Mouse (Mus musculus) adrenal gland, adult (tissue): ENCODE data around the gene Spen.

Source experiments
- DNase-seq, 2 experiments: peaks; one replicate each; pipeline ENCODE4 v3.0.0; 2022 to 2023; ENCODE audit warnings: low spot score in 1 of 2; ENCODE audit not compliant: inconsistent age in 2 of 2

The Spen gene

DNA sequence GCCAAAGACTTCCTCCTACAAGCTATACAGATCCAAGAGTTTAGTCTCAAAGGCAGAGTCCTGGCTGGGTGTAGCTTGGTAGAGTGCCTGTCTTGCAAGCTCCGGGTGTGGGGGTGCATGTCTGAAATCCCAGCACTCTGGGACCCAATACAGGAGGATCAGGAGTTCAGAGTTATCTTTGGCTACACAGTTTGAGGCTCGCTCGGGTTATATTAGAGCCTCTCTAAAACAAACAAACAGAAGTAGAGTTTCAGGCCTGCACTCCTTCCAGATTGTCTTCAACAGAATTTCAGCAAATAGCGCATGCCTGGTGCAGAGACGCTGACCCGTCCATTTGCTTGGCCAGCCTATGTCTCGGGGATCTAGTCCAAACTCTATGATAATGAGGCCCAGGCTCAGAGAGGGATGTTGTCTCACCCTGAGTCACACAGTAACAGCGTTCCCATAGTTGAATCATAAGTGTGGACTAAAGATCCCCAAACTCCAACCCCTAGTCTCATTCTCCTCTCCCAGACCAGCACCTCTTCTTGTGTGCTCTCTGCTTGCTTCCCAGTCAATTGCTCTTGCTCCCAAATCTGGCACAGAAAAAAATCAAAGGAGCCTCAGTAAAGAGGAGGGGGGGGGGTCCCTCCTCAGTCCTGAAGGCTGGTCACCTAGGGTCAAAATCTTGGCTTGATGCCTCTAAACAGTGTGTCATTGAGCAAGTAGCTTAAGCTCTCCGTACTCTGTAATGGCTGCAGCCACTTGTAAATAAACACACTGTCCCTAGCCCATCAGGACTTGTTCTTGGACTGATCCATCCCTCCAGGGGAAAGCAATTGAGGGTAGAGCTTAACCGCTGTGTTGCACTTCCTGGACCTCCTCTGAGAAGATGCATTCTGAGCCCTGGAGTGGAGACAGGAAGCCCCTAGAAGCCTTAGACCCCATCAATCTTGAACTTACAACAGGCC lies 111.3 kb downstream of the Spen start:
- DNase-seq = no peak

DNA sequence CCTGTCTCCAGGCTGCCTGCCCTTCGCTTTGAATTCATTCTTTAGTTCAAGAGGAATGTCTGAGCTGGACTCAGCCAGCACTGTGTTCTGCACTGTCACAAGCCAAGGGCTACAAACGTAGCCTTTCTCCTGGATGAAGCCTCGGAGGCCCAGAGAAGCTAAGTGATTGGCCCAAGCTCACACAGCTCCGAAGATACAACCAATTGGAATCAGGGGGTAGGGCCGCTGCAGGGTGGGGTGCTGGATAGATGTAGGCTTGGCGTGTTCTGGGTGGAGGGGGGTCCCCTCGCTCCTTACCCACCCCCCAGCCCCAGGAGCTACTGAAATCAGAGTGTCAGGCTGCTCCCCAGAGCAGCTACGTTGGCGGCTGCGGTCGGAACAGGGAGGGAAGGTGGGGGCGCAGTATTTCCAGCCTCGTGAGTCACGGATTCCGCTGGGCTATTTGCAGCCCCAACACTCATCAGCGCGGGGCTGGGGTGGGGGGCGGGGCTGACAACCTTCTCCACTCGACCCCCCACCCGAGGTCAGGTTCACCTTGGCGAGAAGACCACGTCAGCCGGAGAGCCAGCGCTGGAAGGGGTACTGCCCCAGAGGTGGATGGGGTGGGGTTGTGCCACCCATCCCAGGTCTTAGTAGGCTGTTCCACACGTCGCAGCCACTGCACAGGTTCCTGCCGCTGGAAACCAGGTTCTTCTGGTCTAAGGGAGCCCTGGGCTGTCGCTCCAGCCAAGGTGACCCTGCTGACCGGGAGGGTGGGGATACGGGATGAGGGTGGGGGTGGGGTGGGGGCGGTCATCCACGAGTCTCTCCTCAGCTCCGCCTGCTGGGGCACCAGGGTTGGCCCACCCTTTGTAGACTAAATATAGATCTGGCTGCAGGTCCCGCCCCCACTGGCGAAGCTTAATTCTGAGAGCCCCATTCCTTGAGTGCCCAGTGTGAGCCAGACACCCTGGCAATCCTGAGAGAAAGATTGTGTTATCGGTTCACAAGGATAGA lies 112.6 kb downstream of the Spen start:
- DNase-seq = peak; percentile 60 to 68

DNA sequence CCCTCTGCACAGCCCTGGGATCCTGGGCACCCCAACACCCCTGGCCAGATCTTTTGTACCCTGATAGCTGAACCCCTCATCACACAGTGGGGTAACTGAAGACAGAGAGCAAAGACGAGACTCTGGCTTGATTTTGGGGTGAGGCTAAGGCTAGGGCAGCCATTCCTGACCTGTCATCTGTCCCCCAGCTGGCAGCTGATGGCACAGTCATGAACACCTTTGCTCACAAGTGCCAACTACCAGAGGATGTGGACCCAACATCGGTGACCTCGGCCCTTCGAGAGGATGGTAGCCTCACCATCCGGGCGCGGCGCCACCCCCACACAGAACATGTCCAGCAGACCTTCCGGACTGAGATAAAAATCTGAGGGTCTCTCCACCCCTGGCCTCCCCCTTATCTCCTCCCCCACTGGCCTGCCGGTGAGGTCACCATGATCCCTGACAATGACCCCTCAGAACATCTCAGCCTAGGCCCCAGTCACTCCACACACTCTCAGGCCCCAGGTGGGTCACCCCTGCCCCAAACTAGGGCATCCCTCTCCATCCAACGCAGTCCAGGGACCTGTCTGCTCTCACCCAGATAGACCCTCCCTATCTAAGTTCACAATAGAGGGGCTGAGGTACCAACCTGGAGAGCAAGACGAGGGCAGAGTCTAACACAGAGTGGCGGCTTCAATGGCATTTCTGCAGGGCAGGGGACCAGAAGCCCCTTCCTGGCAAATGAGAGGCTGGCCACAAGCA lies 114.5 kb downstream of the Spen start:
- DNase-seq = no peak

DNA sequence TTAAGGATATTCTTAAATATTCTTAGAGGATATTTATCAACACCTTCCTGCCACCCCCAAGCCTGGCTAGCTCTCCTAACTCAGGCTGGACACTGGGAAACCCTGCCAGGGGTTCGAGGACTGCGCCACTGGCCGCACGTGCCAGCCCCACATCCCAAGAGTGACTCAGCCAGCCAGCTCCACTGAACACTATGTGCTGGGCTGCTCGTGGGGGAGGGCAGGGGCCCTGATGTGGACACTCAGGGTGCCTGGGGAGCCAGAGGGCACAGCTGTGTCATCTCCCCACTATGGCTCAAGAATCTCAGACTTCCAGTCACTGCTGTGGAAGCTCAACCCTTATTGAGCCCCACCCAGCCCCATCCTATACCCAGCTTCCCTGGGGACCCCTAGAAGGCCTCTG lies 115.1 kb downstream of the Spen start:
- DNase-seq = peak in 1 of 2 experiments; percentile 71

DNA sequence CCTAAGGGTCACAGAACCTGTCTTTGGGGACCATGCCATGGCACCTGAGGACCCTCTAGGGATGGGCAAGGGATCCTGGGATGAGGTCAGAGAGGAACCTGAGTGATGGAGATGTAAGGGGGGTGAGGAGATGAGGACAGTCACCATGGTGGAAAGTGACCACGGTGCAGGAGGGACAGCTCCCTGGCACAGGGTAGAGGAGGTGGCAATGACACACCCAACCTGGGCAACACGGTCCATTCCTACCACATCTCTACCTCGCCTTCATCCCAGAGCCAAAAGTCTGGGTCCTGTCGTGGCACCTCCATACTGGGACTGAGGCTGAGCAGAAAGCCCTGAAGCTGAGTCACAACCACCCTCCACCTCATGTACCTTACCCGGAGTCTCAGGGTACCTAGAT lies 115.6 kb downstream of the Spen start:
- no peak for DNase-seq

DNA sequence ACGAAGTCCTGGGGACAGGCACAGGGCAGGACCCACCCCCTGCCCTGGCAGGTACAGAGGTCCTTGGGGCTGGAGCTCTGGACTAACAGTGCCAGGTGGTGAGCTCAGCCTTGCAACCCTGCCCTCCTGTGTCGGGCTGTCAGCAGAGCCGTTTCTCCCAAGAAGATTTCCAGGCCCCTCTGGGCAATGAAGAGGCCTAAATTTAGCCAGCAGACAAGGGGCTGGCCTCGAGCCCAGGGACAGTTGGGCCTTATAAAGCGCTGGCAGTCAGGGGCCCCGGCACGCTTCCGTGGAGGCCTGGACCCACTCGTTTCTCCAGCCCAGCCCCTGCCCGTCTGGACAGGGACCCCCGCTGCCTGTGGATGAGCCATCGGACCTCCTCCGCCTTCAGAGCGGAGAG lies 117.0 kb downstream of the Spen start:
- DNase-seq = peak in 1 of 2 experiments; percentile 62

DNA sequence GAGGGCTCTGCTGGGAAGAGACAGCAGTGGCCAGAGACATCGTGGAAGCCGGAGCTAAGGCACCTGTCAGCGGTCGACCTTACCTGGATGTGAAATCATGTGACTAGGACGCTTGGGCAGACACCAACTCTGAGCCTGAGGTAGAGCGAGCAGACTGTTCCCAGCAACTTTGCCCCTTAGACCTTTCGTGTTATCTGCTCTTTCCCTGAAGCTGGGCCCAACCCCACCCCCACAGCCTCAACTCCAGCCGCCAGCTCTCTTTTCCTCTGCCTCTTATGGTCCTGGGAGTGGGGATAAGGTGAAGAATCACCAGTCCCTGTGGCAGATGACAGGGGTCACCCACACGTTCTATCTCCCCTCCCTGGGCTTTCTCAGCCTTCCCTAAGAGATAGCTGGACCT lies 117.5 kb downstream of the Spen start:
- DNase-seq = no peak

DNA sequence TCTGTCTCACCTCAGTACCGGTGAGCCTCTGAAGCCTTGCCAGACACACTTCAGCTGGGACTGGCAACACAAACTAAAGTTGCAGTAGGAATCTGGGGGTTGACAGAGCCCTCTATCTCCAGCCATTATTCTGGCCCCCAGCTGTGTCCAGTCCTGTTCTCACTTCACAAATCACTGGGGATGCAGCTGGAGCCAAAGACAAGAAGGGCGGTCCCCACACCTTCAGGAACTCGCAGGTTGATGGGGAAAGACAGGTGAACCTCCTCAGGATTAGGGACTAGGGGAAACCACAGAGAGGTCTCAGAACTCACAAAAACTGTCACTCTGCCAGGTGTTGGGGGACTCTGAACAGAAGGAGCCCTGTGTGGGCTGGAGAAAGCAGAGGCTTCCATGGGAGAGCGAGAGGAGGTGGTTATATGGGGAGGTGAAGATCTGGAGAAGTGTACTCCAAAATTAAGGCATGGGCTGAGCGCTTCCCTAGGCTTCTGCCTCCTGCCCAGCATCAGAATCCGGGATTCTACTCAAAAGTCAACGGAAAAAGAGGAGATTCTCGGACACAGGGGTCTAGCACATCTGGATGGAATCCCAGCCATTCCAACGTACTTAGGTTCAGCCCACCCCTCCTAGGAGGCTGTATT lies 118.1 kb downstream of the Spen start, which contains the start of gene Hspb7:
Gene Hspb7 (plus strand): TSS at position 588 of the 638 bp plus-strand sequence.
- no peak for DNase-seq

DNA sequence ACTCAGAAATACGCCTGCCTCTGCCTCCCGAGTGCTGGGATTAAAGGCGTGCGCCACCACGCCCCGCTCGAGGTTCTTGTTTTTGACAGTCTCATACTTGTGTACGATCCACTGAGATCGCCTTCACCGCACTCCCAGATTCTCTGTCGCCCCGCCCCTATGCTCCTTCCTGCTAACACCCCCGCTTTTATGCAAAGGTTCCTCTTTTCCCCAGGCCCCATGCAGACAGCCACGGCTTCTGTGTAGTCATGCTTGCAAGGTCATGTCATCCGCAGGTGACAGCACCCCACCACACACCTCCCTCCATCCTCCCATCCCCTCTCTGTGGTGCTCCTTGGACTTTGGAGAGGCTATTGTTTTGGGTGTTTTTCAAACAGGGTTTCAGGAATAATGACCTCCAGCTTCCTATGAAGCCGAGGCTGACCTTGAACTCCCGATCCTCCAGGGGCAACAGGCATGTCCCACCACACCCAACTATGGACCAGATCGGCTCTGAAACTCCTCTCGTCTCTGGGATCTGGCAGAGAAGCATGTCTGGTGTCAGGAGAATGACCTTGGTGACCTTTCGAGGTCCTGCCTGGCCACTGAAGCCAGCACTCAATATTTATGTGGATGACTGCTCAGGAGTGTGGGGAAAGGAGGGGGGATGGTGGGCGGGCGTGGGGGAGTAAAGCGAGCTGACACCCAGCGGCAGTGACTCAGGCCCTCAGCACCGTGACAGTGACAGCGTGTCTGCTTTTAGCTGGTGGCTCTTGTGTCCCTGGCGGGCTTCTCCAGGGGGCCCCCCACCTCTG lies 118.8 kb downstream of the Spen start:
- peak in 1 of 2 experiments; percentile 70 for DNase-seq
